Mouse (Mus musculus): ENCODE results near the gene Pfdn5. TPM values are rescaled to one million over a fixed set of nuclear protein-coding genes. Genes with fewer than 3 reads are reported as not detected.

The Pfdn5 gene
- 100 to 1,000 TPM; 468 to 570 TPM for polyA plus RNA-seq (2017; shearing (Covaris generic))

GRCm38 (mm10) chr15:102326022-102326576 lies at the start of gene Pfdn5:
Gene Pfdn5, plus strand, starts transcription at chr15:102326116.

DNA sequence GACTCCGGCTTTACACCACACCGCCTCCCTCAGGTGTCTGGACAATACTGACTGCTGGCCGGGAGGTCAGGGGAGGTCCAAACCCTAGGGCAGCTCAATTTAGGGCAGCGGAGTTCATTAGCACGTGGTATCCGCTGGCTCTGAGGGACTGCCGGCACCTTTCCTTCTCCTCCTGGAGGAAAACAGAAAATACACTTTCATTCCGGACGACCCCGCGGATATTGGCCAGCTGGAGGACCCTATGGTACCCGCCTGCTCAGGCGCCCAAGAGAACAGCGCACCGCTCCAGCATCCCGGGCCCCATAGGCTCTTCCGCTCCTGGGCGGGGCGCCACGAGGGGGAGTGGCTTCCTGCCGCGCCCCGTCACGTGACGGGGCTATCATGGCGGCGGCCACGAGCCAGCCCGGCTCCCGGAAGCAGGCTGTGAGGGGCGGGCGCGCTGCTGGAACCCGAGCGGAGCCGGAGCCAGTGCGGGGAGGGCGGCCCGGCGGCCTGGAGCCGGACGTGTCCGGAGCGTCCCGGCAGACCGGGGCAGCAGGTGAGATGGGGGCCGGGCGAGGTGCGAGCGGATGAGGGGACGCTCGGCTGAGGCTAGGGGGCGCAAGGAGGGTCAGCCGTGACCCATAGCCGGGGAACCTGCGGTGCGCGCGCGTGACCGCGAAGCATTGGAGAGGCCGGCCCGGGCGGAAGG lies 46.7 kb upstream of the Pfdn5 start, which contains the start of gene Mfsd5:
Gene Mfsd5, plus strand, starts transcription at position 363 of the 691 bp plus-strand sequence.

GRCm38 (mm10) chr15:102295633-102296367 lies 30.1 kb upstream of the Pfdn5 start, which contains the start of gene Espl1:
Gene Espl1, plus strand, starts transcription at chr15:102296266.

DNA sequence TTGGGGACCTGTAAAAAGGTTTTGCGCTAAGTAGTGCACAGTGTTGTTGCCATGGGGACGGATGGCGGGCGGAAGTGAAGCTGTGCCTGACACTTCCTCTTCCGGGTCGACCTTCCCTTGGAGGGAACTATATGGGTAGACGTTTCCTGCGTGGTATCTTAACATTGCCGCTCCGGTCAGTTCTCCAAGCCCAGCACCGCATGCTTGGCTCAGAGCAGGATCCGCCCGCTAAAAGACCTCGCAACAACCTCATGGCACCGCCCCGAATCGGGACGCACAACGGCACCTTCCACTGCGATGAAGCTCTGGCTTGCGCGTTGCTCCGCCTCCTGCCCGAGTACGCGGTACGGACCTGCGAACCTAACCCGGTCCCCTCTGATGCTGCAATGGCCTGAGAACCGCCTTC lies 5.7 kb downstream of the Pfdn5 start, which contains the start of gene Myg1:
Gene Myg1, plus strand, starts transcription at position 100 of the 406 bp plus-strand sequence.

DNA sequence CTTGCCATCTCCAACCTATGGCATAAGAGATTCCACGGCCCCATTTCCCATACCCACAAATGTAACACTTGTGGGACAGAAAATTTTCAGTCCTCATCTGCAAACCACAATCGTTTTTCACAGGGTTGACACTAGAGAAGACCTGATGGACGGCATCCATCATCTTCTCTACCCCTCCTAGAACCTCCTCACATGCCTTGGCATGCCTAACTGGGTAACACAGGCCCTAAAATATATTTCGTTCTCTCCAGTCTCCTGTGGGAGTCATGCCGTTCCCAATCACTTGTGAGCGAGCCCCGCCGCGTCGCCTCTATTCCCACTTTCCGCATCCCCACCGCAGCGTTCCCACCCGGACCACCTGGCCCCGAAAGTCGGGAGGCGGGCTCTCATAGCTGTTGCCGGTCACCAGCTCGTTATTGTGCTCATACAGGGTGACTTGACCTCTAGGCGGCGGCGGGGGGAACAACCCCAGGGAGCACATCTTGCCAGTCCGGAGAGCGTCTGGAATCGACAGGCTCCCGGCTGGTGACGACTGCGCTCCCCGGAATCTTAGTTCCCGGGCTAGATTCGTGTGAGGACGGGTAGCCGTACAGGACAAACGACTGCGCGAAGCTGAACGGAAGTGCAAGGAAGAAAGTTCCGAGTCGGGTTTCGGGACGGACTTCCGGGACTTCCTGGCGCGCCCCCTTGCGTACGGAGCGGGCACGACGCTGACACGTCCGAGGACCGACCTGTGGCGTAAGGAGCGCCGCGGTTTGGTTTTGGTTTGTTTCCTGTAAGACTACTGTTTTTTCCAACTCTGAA lies 24.4 kb downstream of the Pfdn5 start, which contains the start of gene Aaas:
Gene Aaas, minus strand, starts transcription at position 634 of the 804 bp plus-strand sequence.

DNA sequence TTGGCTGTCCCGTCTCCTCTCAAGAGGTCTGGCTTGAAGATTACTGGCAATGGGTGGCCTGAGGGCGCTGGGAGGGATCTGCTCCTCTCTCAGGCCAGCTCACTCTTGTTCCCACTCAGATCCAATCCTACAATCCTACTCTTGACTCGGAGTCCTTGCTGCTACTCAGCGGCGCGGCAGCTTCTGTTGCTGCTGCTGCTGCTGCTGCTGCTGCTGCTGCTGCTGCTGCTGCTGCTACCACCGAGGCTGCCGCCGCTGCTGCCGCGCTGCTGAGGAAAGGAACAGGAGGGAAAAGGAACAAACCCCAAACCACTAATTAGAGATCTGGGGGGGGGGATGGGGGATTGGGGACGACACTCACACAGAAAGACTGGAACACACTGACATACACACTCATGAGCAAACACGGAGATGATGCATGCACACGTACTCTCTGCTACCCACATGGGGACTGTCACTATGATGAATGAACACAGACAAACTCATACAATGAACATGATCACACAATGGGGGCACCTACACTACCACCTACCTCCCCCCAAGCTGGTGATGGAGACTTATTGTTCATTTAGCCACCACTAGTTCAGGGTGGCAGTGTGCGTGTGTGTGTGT lies 40.9 kb downstream of the Pfdn5 start, which contains the start of gene Sp7:
Gene Sp7, minus strand, starts transcription at position 450 of the 612 bp plus-strand sequence.

Other genes with a start within 250 kb of the Pfdn5 start
- under 1 TPM; 0.23 to 0.81 TPM for gene Tns2, start 225.7 kb upstream of the Pfdn5 start, polyA plus RNA-seq (2017; shearing (Covaris generic))
- gene Spryd3, start 189.9 kb upstream of the Pfdn5 start, polyA plus RNA-seq (2017; shearing (Covaris generic)) = 10 to 100 TPM; 55.1 to 60.3 TPM
- gene Igfbp6, start 181.8 kb upstream of the Pfdn5 start, polyA plus RNA-seq (2017; shearing (Covaris generic)) = under 1 TPM in 1 of 2 experiments, not detected in 1; 0.33 TPM
- gene Soat2, start 175.6 kb upstream of the Pfdn5 start, polyA plus RNA-seq (2017; shearing (Covaris generic)) = 1 to 10 TPM in 1 of 2 experiments, under 1 TPM in 1; 0.87 to 4.3 TPM
- gene Zfp740, start 122.9 kb upstream of the Pfdn5 start, polyA plus RNA-seq (2017; shearing (Covaris generic)) = 100 to 1,000 TPM in 1 of 2 experiments, 10 to 100 TPM in 1; 82.9 to 100 TPM
- 10 to 100 TPM; 11.0 to 21.9 TPM for gene Csad, start 121.4 kb upstream of the Pfdn5 start, polyA plus RNA-seq (2017; shearing (Covaris generic))
- gene Itgb7, start 94.2 kb upstream of the Pfdn5 start, polyA plus RNA-seq (2017; shearing (Covaris generic)) = 1,000 to 10,000 TPM in 1 of 2 experiments, 100 to 1,000 TPM in 1; 949 to 1,884 TPM
- gene Rarg, start 68.6 kb upstream of the Pfdn5 start, polyA plus RNA-seq (2017; shearing (Covaris generic)) = 10 to 100 TPM; 28.5 to 42.8 TPM
- not detected for gene Gm9918, start 55.6 kb upstream of the Pfdn5 start, polyA plus RNA-seq (2017; shearing (Covaris generic))
- gene Mfsd5, start 46.7 kb upstream of the Pfdn5 start, polyA plus RNA-seq (2017; shearing (Covaris generic)) = 100 to 1,000 TPM; 108 to 122 TPM
- gene Espl1, start 29.9 kb upstream of the Pfdn5 start, polyA plus RNA-seq (2017; shearing (Covaris generic)) = 1 to 10 TPM; 2.4 to 3.3 TPM
- gene Myg1, start 5.6 kb downstream of the Pfdn5 start, polyA plus RNA-seq (2017; shearing (Covaris generic)) = 10 to 100 TPM; 87.6 to 90.3 TPM
- gene Aaas, start 24.7 kb downstream of the Pfdn5 start, polyA plus RNA-seq (2017; shearing (Covaris generic)) = 10 to 100 TPM; 46.4 to 47.9 TPM
- not detected for gene Sp7, start 41.1 kb downstream of the Pfdn5 start, polyA plus RNA-seq (2017; shearing (Covaris generic))
- gene Sp1, start 80.0 kb downstream of the Pfdn5 start, polyA plus RNA-seq (2017; shearing (Covaris generic)) = 10 to 100 TPM; 10.7 to 15.1 TPM
- gene Amhr2, start 119.3 kb downstream of the Pfdn5 start, polyA plus RNA-seq (2017; shearing (Covaris generic)) = under 1 TPM in 1 of 2 experiments, not detected in 1; 0.49 TPM
- 100 to 1,000 TPM; 479 to 749 TPM for gene Prr13, start 132.9 kb downstream of the Pfdn5 start, polyA plus RNA-seq (2017; shearing (Covaris generic))
- 100 to 1,000 TPM in 1 of 2 experiments, 10 to 100 TPM in 1; 95.8 to 151 TPM for gene Pcbp2, start 144.4 kb downstream of the Pfdn5 start, polyA plus RNA-seq (2017; shearing (Covaris generic))
- 1 to 10 TPM in 1 of 2 experiments, not detected in 1; 1.5 TPM for gene Gm10337, start 177.6 kb downstream of the Pfdn5 start, polyA plus RNA-seq (2017; shearing (Covaris generic))
- 1 to 10 TPM; 6.4 to 7.5 TPM for gene Map3k12, start 190.9 kb downstream of the Pfdn5 start, polyA plus RNA-seq (2017; shearing (Covaris generic))
- gene Tarbp2, start 192.1 kb downstream of the Pfdn5 start, polyA plus RNA-seq (2017; shearing (Covaris generic)) = 10 to 100 TPM; 44.3 to 51.1 TPM
- gene Npff, start 198.8 kb downstream of the Pfdn5 start, polyA plus RNA-seq (2017; shearing (Covaris generic)) = 1 to 10 TPM; 4.6 to 5.3 TPM